Comparison of ENCODE assay signal across 29 mouse cellular contexts in the genomic region with DNA sequence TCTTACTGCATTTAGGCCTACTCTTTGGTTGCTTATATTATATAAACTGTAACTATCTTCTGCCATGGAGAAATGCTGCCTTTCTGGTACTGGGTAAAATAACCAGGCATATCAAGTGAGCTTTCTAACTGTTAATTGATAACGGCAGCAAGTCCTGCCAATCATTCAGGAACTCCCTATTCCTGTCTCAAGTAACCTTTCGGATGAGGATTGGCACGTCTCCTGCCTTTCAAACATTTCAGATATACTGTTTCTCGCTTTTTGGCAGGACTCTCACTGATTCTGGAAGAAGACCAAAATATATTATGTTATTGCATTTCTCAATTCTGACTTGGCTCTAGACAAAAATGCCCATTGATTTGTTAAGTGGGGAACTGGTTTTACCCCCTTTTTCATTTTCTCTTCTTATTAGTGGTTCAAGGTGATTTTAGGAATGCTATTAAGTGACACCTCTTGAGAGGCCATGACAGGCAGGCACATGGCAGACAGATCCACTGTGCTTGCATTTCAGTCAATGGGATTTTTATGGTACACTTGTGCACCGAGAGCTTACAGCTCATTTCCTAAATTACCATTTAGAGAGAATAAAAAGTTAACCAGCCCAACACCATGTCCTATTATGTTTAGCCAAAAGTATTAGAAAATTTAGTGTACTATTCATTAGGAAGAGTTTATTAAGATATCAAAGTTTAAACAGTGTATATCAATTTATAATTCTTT.
DNase-seq lines count a peak whose midpoint lies in the region; ATAC-seq and TF ChIP-seq lines count a peak whose summit lies in the region.
"Had no signal": no experiment of that assay in that cellular context is flagged by ENCODE, and none has a peak within 500 bp of the region (broad histone marks: within the 10 kb centered on the region; RNA-seq: fewer than 3 reads in every experiment).

No protein-coding gene starts in this region.

- H3K9me3 ChIP-seq in forebrain, embryonic 15.5 days = no peaks in the 10 kb centered on the region
- no peaks in the 10 kb centered on the region for H3K9me3 ChIP-seq in forebrain, embryonic 12.5 days
- no peaks in the 10 kb centered on the region for H3K9me3 ChIP-seq in lung, embryonic 14.5 days (ENCODE audit: low read depth, low read length)
- H3K9me3 ChIP-seq in forebrain, embryonic 16.5 days (ENCODE audit: control insufficient read depth, low read length) = no peaks in the 10 kb centered on the region
- H3K9me3 ChIP-seq in midbrain, embryonic 16.5 days (replicated peaks; ENCODE audit: control insufficient read depth, low read length, poor library complexity, severe bottlenecking) = no peaks in the 10 kb centered on the region
- H3K9me3 ChIP-seq: embryonic facial prominence, embryonic 12.5 days; G1E; heart, embryonic 12.5 days; limb, embryonic 12.5 days; liver, embryonic 13.5 days; lung, embryonic 15.5 days; midbrain, embryonic 12.5 days had no signal

- no peaks in the 10 kb centered on the region for H3K36me3 ChIP-seq in forebrain, embryonic 15.5 days
- no peaks in the 10 kb centered on the region for H3K36me3 ChIP-seq in forebrain, embryonic 12.5 days (replicated peaks)
- H3K36me3 ChIP-seq in lung, embryonic 14.5 days (ENCODE audit: insufficient read depth) = no peaks in the 10 kb centered on the region
- H3K36me3 ChIP-seq in forebrain, embryonic 16.5 days (ENCODE audit: control insufficient read depth, insufficient read depth) = no peaks in the 10 kb centered on the region
- no peaks in the 10 kb centered on the region for H3K36me3 ChIP-seq in midbrain, embryonic 16.5 days (ENCODE audit: control insufficient read depth, insufficient read depth, low read length)
- H3K36me3 ChIP-seq: embryonic facial prominence, embryonic 12.5 days; G1E; heart, embryonic 12.5 days; limb, embryonic 12.5 days; liver, embryonic 13.5 days; lung, embryonic 15.5 days; midbrain, embryonic 12.5 days had no signal

- 48% methylated on average over 5 of the region's 5 CpGs for WGBS in forebrain, embryonic 15.5 days
- 88% methylated on average over 5 of the region's 5 CpGs for WGBS in forebrain, embryonic 12.5 days
- WGBS in lung, embryonic 14.5 days = 51% methylated on average over 5 of the region's 5 CpGs
- 51% methylated on average over 5 of the region's 5 CpGs for WGBS in forebrain, embryonic 16.5 days
- 81% methylated on average over 5 of the region's 5 CpGs for WGBS in midbrain, embryonic 16.5 days

- peak overlapping the region; percentile 75 for H3K27ac ChIP-seq in forebrain, embryonic 15.5 days (replicated peaks)
- H3K27ac ChIP-seq in forebrain, embryonic 12.5 days = no peak overlapping the region
- no peak overlapping the region for H3K27ac ChIP-seq in lung, embryonic 14.5 days (ENCODE audit: low read depth)
- H3K27ac ChIP-seq in forebrain, embryonic 16.5 days (ENCODE audit: low read length) = peak overlapping the region; percentile 69
- H3K27ac ChIP-seq in midbrain, embryonic 16.5 days (ENCODE audit: low read length) = no peak overlapping the region
- H3K27ac ChIP-seq: embryonic facial prominence, embryonic 12.5 days; hindbrain, postnatal 0 days; limb, embryonic 12.5 days; liver, embryonic 13.5 days; lung, embryonic 15.5 days; midbrain, embryonic 12.5 days had no signal

- peak; percentile 59 for ATAC-seq in forebrain, embryonic 15.5 days (replicated peaks)
- ATAC-seq in forebrain, embryonic 12.5 days (ENCODE audit: low FRiP score) = no peak
- peak; percentile 51; the same call in 1 of the 2 replicates for ATAC-seq in lung, embryonic 14.5 days (ENCODE audit: insufficient read depth)
- ATAC-seq in forebrain, embryonic 16.5 days = peak; percentile 65
- ATAC-seq in midbrain, embryonic 16.5 days = no peak
- ATAC-seq: hindbrain, postnatal 0 days; intestine, postnatal 0 days had no signal

- H3K9ac ChIP-seq in forebrain, embryonic 15.5 days (replicated peaks) = no peak overlapping the region
- no peak overlapping the region for H3K9ac ChIP-seq in forebrain, embryonic 12.5 days
- no peak overlapping the region for H3K9ac ChIP-seq in lung, embryonic 14.5 days
- no peak overlapping the region for H3K9ac ChIP-seq in forebrain, embryonic 16.5 days (replicated peaks; ENCODE audit: low read depth, low read length)
- H3K9ac ChIP-seq in midbrain, embryonic 16.5 days (ENCODE audit: low read depth, low read length) = no peak overlapping the region
- H3K9ac ChIP-seq: embryonic facial prominence, embryonic 12.5 days; heart, embryonic 12.5 days; limb, embryonic 12.5 days; liver, embryonic 13.5 days; lung, embryonic 15.5 days; midbrain, embryonic 12.5 days had no signal

- peaks cover 12% of the 10 kb centered on the region; the same call in 1 of the 2 replicates for H3K4me1 ChIP-seq in forebrain, embryonic 15.5 days
- no peaks in the 10 kb centered on the region for H3K4me1 ChIP-seq in forebrain, embryonic 12.5 days
- no peaks in the 10 kb centered on the region for H3K4me1 ChIP-seq in lung, embryonic 14.5 days (ENCODE audit: insufficient read depth)
- H3K4me1 ChIP-seq in forebrain, embryonic 16.5 days (replicated peaks; ENCODE audit: control insufficient read depth, insufficient read depth, low read length) = peaks cover 5% of the 10 kb centered on the region; the same call in 1 of the 2 replicates
- H3K4me1 ChIP-seq in midbrain, embryonic 16.5 days (ENCODE audit: control insufficient read depth, insufficient read depth, low read length) = no peaks in the 10 kb centered on the region
- H3K4me1 ChIP-seq: embryonic facial prominence, embryonic 12.5 days; heart, embryonic 12.5 days; limb, embryonic 12.5 days; liver, embryonic 13.5 days; midbrain, embryonic 12.5 days had no signal

- TF ChIP-seq CTCF in lung, embryonic 14.5 days (IDR thresholded peaks at IDR 0.05; ENCODE audit: low read depth) = no peak

- no peak overlapping the region for H3K4me2 ChIP-seq in forebrain, embryonic 15.5 days (replicated peaks)
- no peak overlapping the region for H3K4me2 ChIP-seq in forebrain, embryonic 12.5 days
- no peak overlapping the region for H3K4me2 ChIP-seq in lung, embryonic 14.5 days
- no peak overlapping the region for H3K4me2 ChIP-seq in forebrain, embryonic 16.5 days (ENCODE audit: low read length)
- H3K4me2 ChIP-seq in midbrain, embryonic 16.5 days (ENCODE audit: low read length) = no peak overlapping the region
- H3K4me2 ChIP-seq: embryonic facial prominence, embryonic 12.5 days; heart, embryonic 12.5 days; limb, embryonic 12.5 days; liver, embryonic 13.5 days; lung, embryonic 15.5 days; midbrain, embryonic 12.5 days had no signal

- no peak overlapping the region for H3K4me3 ChIP-seq in forebrain, embryonic 15.5 days
- no peak overlapping the region for H3K4me3 ChIP-seq in forebrain, embryonic 12.5 days (replicated peaks)
- no peak overlapping the region for H3K4me3 ChIP-seq in lung, embryonic 14.5 days (ENCODE audit: low read depth, low read length)
- H3K4me3 ChIP-seq in forebrain, embryonic 16.5 days (replicated peaks; ENCODE audit: low read length) = no peak overlapping the region
- no peak overlapping the region for H3K4me3 ChIP-seq in midbrain, embryonic 16.5 days (ENCODE audit: low read depth, low read length)
- H3K4me3 ChIP-seq: embryonic facial prominence, embryonic 12.5 days; heart, embryonic 12.5 days; limb, embryonic 12.5 days; liver, embryonic 13.5 days; lung, embryonic 15.5 days; midbrain, embryonic 12.5 days had no signal

- H3K27me3 ChIP-seq in forebrain, embryonic 15.5 days = no peaks in the 10 kb centered on the region
- no peaks in the 10 kb centered on the region for H3K27me3 ChIP-seq in forebrain, embryonic 12.5 days
- H3K27me3 ChIP-seq in lung, embryonic 14.5 days (ENCODE audit: insufficient read depth, low read length) = no peaks in the 10 kb centered on the region
- H3K27me3 ChIP-seq in forebrain, embryonic 16.5 days (replicated peaks; ENCODE audit: control insufficient read depth, insufficient read depth, low read length) = no peaks in the 10 kb centered on the region
- H3K27me3 ChIP-seq in midbrain, embryonic 16.5 days (ENCODE audit: control insufficient read depth, insufficient read depth, low read depth, low read length) = no peaks in the 10 kb centered on the region
- H3K27me3 ChIP-seq: CH12.LX; embryonic facial prominence, embryonic 12.5 days; heart, embryonic 12.5 days; limb, embryonic 12.5 days; liver, embryonic 13.5 days; lung, embryonic 15.5 days; midbrain, embryonic 12.5 days had no signal

- DNase-seq in lung, embryonic 14.5 days = peak; percentile 81
- no peak for DNase-seq in lung, postnatal 25 days (ENCODE audit: low spot score)
- DNase-seq in brain, adult 2 months (ENCODE audit: low read depth, low spot score) = peak; percentile 50
- no peak for DNase-seq in cerebellum, adult 8-10 months
- DNase-seq: adrenal gland, adult 8-10 months; B cell, adult 2 months; cerebellum, adult 9-11 months; gastrocnemius, postnatal 25 days; heart, adult 18-20 months; heart, postnatal 10 days; kidney, postnatal 25 days; layer of hippocampus, adult 9-11 months; liver, embryonic 13.5 days; retina, postnatal 1 day; right cerebral cortex, postnatal 25 days; spleen, adult 18-20 months had no signal

Comparison
In these comparisons a context has a peak if more than half of its experiments do, and no peak if none do; other contexts are left out.
1. ATAC-seq: peak in forebrain, embryonic 15.5 days (single experiment), lung, embryonic 14.5 days (single experiment) and forebrain, embryonic 16.5 days (single experiment); none in forebrain, embryonic 12.5 days (single experiment) and midbrain, embryonic 16.5 days (single experiment).
2. H3K27ac ChIP-seq: peak in forebrain, embryonic 15.5 days (single experiment) and forebrain, embryonic 16.5 days (single experiment); none in forebrain, embryonic 12.5 days (single experiment), lung, embryonic 14.5 days (single experiment) and midbrain, embryonic 16.5 days (single experiment).
3. DNase-seq: peak in lung, embryonic 14.5 days (single experiment) and brain, adult 2 months (single experiment); none in lung, postnatal 25 days (single experiment) and cerebellum, adult 8-10 months (single experiment).